Mouse (Mus musculus): ENCODE measurements around the gene Hs6st3. TPM values are rescaled to one million over a fixed set of nuclear protein-coding genes. Genes with fewer than 3 reads are reported as not detected.

The Hs6st3 gene
- not detected for total RNA-seq (2023)

DNA sequence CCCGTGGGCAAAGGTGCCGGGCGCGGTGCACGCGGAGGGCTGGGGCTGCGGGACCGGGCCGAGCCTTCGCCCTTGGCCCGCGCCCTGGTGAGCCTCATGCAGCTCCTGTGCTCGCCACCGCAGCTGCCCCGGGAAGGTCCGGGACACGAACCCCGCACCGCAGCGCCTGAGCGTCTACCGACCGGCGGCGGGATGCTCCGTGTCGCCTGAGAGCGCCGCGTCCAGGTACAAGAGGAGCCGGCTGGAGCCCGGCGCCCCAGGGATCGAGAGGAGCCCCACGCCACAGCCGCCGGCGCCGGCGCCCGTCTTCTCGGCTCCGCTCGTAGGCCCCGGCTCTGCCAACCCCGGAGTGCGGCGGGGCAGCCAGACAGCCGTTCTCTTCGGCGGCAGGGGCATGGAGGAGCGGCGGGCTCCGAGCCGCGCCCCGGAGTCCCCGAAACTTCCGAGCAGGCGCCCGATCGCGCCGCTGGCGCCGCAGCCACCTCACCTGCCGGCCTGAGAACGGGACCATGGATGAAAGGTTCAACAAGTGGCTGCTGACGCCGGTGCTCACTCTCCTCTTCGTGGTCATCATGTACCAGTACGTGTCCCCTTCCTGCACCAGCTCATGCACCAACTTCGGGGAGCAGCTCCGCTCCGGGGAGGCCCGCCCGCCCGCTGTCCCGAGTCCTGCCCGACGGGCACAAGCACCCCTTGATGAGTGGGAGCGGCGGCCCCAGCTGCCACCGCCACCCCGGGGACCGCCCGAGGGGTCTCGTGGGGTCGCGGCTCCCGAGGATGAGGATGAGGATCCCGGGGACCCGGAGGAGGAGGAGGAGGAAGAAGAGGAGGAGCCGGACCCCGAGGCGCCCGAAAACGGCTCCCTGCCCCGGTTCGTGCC is at the start of gene Hs6st3:
Gene Hs6st3 (plus strand): TSS at position 436 of the 880 bp plus-strand sequence.

GRCm38 (mm10) chr14:119098851-119099569 is 39.1 kb upstream of the Hs6st3 start, which contains the start of gene Uggt2:
Uggt2 (minus strand) TSS chr14:119099430.

Other genes with a start within 250 kb of the Hs6st3 start
- 1 to 10 TPM in 1 of 2 experiments, under 1 TPM in 1; 0.59 to 2.0 TPM for gene Dzip1, start 212.9 kb upstream of the Hs6st3 start, total RNA-seq (2023)
- gene Dnajc3, start 200.4 kb upstream of the Hs6st3 start, total RNA-seq (2023), result 10 to 100 TPM; 27.1 to 32.8 TPM
- gene Uggt2, start 38.9 kb upstream of the Hs6st3 start, total RNA-seq (2023), result 1 to 10 TPM; 4.5 to 5.8 TPM